Mouse (Mus musculus) hindbrain, embryonic 12.5 days (tissue): ENCODE results near the gene Pfdn4. TPM values are rescaled to one million over a fixed set of nuclear protein-coding genes. Genes with fewer than 3 reads are reported as not detected.

ENCODE experiments used
- polyA plus RNA-seq: library from polyadenylated mRNA; unstranded; fragments of >200 nt; fragmentation: Nextera tagmentation; extraction: Ambion mirVana; gene quantifications from 2 replicates; pipeline ENCODE4 v1.2.1, GENCODE M21; 2016

Gene Pfdn4
- polyA plus RNA-seq, 1 experiment from 2014 or later = 128 TPM

Other genes starting within 250 kb of the Pfdn4 start
- gene Bcas1, start 68.6 kb upstream of the Pfdn4 start, polyA plus RNA-seq = 10.1 and 14.2 TPM in 2 replicates
- gene Cyp24a1, start 717 bp downstream of the Pfdn4 start, polyA plus RNA-seq = 0.10 TPM in 1 of 2 replicates, not detected in the other
- not detected in 2 replicates for gene 4930470P17Rik, start 105.6 kb downstream of the Pfdn4 start, polyA plus RNA-seq
- gene Dok5, start 235.4 kb downstream of the Pfdn4 start, polyA plus RNA-seq = 29.0 and 30.9 TPM in 2 replicates